Mouse (Mus musculus) heart, adult 2 months (tissue): ENCODE measurements around the gene Ss18l2.

Source experiments
- EP300 ChIP-seq: fragments of 200-500 bp; IDR thresholded peaks from 2 replicates; pipeline ENCODE4 v1.6.1; 2011; ENCODE audit warnings: low read depth, low read length, control low read depth; ENCODE audit not compliant: insufficient read depth
- POLR2A ChIP-seq: fragments of 200-500 bp; IDR thresholded peaks from 2 replicates; pipeline ENCODE4 v1.6.1; 2011; ENCODE audit warnings: mild to moderate bottlenecking, low read depth, low read length, control low read depth; ENCODE audit not compliant: insufficient read depth

GRCm38 (mm10) chr9:121710584-121710975, 451 bp downstream of the Ss18l2 start:
- TF ChIP-seq POLR2A (no peak), EP300 (no peak)
